Mouse (Mus musculus): ENCODE data around the gene Hadha.

- TF ChIP-seq CTCF (IDR thresholded peaks at IDR 0.05; ENCODE audit: borderline replicate concordance, insufficient read depth, low read depth, low read length) (no peak), POLR2A (IDR thresholded peaks at IDR 0.05; ENCODE audit: borderline replicate concordance, insufficient read depth, low read length) (no peak)
Measured at GRCm38 (mm10) chr5:30111126-30111525, 43.8 kb downstream of the Hadha start.
